Mouse (Mus musculus) hindbrain, embryonic 12.5 days (tissue): ENCODE measurements around the gene Ccdc60. TPM values are rescaled to one million over a fixed set of nuclear protein-coding genes. Genes with fewer than 3 reads are reported as not detected.
"Not testable (repeated sequence)": the region's sequence is repeated elsewhere in the genome, so short reads cannot be mapped to it uniquely, and the experiment has no call there.

ENCODE experiments used
- ATAC-seq: fragments of 200-750 bp; cut with Nextera tagmentation; 2 replicates; pipeline ENCODE4 v1.8.0; 2017; ENCODE audit warnings: moderate TSS enrichment; ENCODE audit not compliant: low FRiP score
- H3K27ac ChIP-seq: fragments of 300-500 bp; sonication (generic); 2 replicates; pipeline ENCODE4 v1.5.1; 2016; ENCODE audit warnings: mild to moderate bottlenecking
- H3K27me3 ChIP-seq: fragments of 300-500 bp; sonication (generic); 2 replicates; pipeline ENCODE4 v1.6.1; 2016; ENCODE audit warnings: mild to moderate bottlenecking
- H3K36me3 ChIP-seq: fragments of 300-500 bp; sonication (generic); 2 replicates; pipeline ENCODE4 v1.6.1; 2016; ENCODE audit warnings: mild to moderate bottlenecking
- H3K4me1 ChIP-seq: fragments of 300-500 bp; sonication (generic); 2 replicates; pipeline ENCODE4 v1.6.1; 2016
- H3K4me2 ChIP-seq: fragments of 300-500 bp; sonication (generic); replicated peaks from 2 replicates; pipeline ENCODE4 v1.6.1; 2016; ENCODE audit warnings: mild to moderate bottlenecking
- H3K4me3 ChIP-seq: fragments of 300-500 bp; sonication (generic); 2 replicates; pipeline ENCODE4 v1.5.1; 2016; ENCODE audit warnings: mild to moderate bottlenecking
- H3K9ac ChIP-seq: fragments of 300-500 bp; sonication (generic); 2 replicates; pipeline ENCODE4 v1.6.1; 2016; ENCODE audit warnings: mild to moderate bottlenecking, moderate library complexity
- H3K9me3 ChIP-seq: fragments of 300-500 bp; sonication (generic); replicated peaks from 2 replicates; pipeline ENCODE4 v1.6.1; 2016; ENCODE audit warnings: mild to moderate bottlenecking
- WGBS: fragments of 180-500 bp; shearing (Covaris S2); methylation state at CpG from one replicate; pipeline ENCODE4 v1.1.7; 2016; 5-methylcytosine and 5-hydroxymethylcytosine counted together
- polyA plus RNA-seq: library from polyadenylated mRNA; unstranded; fragments of >200 nt; fragmentation: Nextera tagmentation; extraction: Ambion mirVana; gene quantifications from 2 replicates; pipeline ENCODE4 v1.2.1, GENCODE M21; 2016

Ccdc60 gene
- polyA plus RNA-seq, result 2.4 and 2.8 TPM in 2 replicates

DNA sequence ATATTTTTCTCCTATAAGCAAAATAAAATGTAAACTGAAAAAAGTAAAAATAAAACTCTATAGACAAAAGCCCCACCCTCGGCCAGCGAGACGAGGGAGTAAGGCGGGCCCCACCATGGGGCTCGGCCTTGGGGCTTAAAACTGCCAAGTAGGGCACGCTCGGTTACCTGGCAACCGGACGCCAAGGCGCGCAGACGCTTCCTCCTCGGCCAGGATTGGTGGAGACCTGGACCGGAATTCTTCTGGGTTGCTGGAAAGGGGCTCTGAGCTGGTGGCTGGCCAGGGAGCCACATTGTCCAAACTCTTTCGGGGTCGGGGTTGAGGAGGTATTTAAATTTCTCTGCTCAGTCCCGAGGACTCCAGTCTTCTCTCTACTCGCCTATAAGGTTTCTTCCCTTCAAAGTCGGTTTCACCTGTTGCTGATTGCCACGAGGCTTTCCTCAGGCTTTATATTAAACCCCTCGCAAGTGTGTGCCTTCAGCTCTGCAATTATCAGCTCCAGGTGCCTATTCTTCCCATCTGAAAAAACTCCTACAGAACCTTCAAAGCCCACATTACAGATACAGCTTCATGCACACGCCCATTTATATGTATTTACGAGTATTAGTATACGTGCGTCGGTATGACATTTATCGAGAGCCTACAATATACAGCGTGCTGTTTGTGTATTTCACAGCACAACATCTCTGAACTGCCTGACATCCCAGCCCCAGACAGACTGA, at the start of gene Ccdc60:
Gene Ccdc60 (minus strand): TSS at position 137 of the 722 bp plus-strand sequence.
- ATAC-seq, result peak; percentile 64
- H3K4me2 ChIP-seq, result peak within 1 kb of the TSS; percentile 44
- no peaks in the 10 kb centered on the region for H3K36me3 ChIP-seq
- H3K9me3 ChIP-seq, result no peaks in the 10 kb centered on the region
- H3K27ac ChIP-seq, result peak within 1 kb of the TSS; percentile 46; the same call in 1 of the 2 replicates
- H3K27me3 ChIP-seq, result no peaks in the 10 kb centered on the region; the same call in 1 of the 2 replicates
- peaks cover 29% of the 10 kb centered on the region for H3K4me1 ChIP-seq
- no peak within 1 kb of the TSS for H3K9ac ChIP-seq
- H3K4me3 ChIP-seq, result 0 out of 2 replicates have a peak within 1 kb of the TSS, but pooled peaks have one; percentile 1
- whole genome bisulfite sequencing, result 6% methylated on average over 28 of the region's 28 CpGs

DNA sequence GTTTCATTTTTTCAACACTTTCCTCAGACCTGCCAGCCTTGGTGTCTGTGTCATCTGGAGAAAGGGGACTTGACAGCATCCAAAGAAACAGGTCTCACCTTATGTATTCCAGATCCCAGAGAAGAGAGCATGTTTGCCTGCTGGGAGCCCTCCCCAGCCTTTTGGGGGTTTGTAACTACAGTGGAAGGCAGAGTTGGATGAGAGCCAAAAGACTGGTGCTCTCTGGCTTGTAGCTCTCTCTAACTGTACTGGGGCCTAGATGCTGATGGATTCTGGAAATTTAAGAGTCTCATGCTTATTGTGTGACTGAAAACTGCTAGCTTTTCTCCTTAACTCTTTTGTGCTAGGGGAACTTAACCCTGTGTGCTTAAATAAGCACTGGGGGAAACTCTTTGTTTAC, 47.4 kb upstream of the Ccdc60 start:
- no peak for ATAC-seq
- no peak overlapping the region for H3K9ac ChIP-seq
- H3K4me3 ChIP-seq, result no peak overlapping the region
- no peaks in the 10 kb centered on the region for H3K27me3 ChIP-seq
- H3K4me2 ChIP-seq, result no peak overlapping the region
- peaks cover 3% of the 10 kb centered on the region; the same call in 1 of the 2 replicates for H3K9me3 ChIP-seq
- no peak overlapping the region for H3K27ac ChIP-seq
- H3K36me3 ChIP-seq, result no peaks in the 10 kb centered on the region
- H3K4me1 ChIP-seq, result peaks cover 4% of the 10 kb centered on the region; the same call in 1 of the 2 replicates

DNA sequence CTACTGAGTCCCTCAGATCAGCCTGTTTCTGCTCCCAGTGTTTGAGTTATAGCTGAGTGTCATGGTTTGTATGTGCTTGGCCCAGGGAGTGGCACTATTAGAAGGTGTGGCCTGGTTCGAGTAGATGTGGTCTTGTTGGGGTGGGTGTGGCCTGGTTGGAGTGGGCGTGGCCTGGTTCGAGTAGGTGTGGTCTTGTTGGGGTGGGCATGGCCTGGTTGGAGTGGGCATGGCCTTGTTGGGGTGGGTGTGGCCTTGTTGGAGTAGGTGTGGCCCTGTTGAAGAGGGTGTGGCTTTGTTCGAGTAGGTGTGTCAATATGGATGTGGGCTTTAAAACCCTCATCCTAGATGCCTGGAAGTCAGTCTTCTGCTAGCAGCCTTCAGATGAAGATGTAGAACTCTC, 40.1 kb upstream of the Ccdc60 start:
- H3K4me3 ChIP-seq, result no peak overlapping the region
- no peaks in the 10 kb centered on the region for H3K36me3 ChIP-seq
- H3K4me2 ChIP-seq, result no peak overlapping the region
- H3K4me1 ChIP-seq, result peaks cover 9% of the 10 kb centered on the region
- WGBS, result 94% methylated on average over 4 of the region's 4 CpGs
- ATAC-seq, result no peak
- no peak overlapping the region for H3K27ac ChIP-seq
- H3K27me3 ChIP-seq, result peaks cover 4% of the 10 kb centered on the region; the same call in 1 of the 2 replicates
- H3K9ac ChIP-seq, result no peak overlapping the region
- peaks cover 3% of the 10 kb centered on the region; the same call in 1 of the 2 replicates for H3K9me3 ChIP-seq

DNA sequence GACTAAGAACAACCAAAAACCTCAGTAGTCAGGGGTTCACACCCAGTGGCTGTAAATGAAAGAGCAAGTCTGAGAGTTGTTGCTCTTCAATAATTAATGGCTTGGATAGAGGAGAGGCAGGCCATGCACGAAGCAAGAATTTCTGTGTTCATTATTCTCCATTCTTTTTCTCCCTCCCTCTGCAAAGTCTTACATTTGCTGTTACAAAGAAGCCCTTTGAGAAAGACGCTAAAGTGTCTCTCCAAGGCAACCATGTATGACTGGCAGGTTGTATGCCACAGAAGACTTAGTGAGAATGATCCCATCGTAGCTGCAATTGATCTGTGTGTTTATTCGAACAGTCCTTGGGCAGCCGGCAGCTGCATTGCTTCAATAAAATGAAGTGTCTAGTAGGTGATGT, 34.6 kb upstream of the Ccdc60 start:
- no peaks in the 10 kb centered on the region for H3K9me3 ChIP-seq
- H3K27ac ChIP-seq, result peak overlapping the region; percentile 83; the same call in 1 of the 2 replicates
- peaks cover 27% of the 10 kb centered on the region for H3K4me1 ChIP-seq
- peaks cover 11% of the 10 kb centered on the region; the same call in 1 of the 2 replicates for H3K27me3 ChIP-seq
- no peak overlapping the region for H3K4me3 ChIP-seq
- H3K36me3 ChIP-seq, result no peaks in the 10 kb centered on the region
- 21% methylated on average over 5 of the region's 5 CpGs for WGBS
- H3K4me2 ChIP-seq, result no peak overlapping the region
- no peak for ATAC-seq
- H3K9ac ChIP-seq, result no peak overlapping the region

DNA sequence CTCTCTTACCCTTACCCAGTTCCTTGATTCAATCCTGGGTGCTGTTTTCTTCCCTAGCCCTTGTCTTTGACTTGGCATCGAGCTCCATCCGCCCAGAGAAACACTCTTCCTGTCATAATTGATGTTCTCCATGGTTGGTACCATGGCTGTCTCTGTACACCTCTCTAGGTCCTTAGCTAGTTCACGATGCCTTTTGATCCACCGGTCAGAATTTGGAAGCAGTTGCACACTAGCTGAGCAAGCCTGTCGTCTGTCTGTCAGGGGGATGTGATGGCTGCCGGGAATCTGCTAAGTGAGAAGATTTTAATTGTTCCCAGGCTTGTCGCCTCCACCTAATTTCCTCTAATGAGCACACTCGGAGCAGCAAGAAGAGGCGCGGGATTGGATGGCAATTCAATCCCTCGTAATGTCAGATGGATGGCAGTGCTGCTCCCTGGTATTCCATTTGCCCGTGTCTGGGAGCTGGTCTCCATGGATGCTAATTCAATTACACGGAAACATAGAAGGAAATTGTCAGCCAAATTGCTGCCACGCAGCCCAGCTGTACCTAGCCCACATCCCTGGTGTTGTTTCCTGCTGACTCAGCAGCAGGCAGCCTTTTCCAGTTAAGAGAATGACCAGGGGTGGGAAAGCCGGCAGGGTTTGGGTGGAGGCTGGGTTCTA, 33.7 kb upstream of the Ccdc60 start:
- Histone ChIP-seq H3K9ac (no peak overlapping the region), H3K27ac (peak overlapping the region; percentile 83), H3K36me3 (no peaks in the 10 kb centered on the region), H3K4me3 (no peak overlapping the region), H3K4me2 (peak overlapping the region; percentile 37), H3K27me3 (peaks cover 11% of the 10 kb centered on the region; the same call in 1 of the 2 replicates), H3K9me3 (no peaks in the 10 kb centered on the region), H3K4me1 (peaks cover 27% of the 10 kb centered on the region)
- peak; percentile 87 for ATAC-seq
- 20% methylated on average over 15 of the region's 15 CpGs for WGBS

DNA sequence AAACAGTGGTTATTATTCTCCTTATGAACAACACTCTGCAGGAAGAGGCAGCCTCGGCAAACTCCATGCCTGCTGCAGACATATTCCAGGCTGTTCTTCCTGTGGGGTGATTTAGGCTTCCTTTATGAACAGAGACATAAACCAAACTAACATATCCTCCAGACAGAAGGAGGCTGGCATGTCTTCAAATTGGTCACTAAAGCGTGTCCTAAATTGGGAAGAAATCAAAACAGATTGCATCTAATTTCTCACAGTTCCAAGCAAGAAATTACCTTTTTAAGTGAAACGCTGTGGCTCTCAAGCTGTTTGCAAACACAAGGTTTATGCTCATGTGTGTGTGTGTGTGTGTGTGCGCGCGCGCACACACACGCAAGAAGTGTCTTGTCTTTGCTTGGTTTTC, 24.9 kb upstream of the Ccdc60 start:
- WGBS, result 86% methylated on average over 8 of the region's 8 CpGs
- peaks cover 11% of the 10 kb centered on the region; the same call in 1 of the 2 replicates for H3K4me1 ChIP-seq
- no peak overlapping the region for H3K4me3 ChIP-seq
- H3K9ac ChIP-seq, result no peak overlapping the region
- H3K27ac ChIP-seq, result no peak overlapping the region
- H3K27me3 ChIP-seq, result peaks cover 5% of the 10 kb centered on the region; the same call in 1 of the 2 replicates
- H3K4me2 ChIP-seq, result no peak overlapping the region
- ATAC-seq, result no peak
- H3K9me3 ChIP-seq, result no peaks in the 10 kb centered on the region
- no peaks in the 10 kb centered on the region for H3K36me3 ChIP-seq

DNA sequence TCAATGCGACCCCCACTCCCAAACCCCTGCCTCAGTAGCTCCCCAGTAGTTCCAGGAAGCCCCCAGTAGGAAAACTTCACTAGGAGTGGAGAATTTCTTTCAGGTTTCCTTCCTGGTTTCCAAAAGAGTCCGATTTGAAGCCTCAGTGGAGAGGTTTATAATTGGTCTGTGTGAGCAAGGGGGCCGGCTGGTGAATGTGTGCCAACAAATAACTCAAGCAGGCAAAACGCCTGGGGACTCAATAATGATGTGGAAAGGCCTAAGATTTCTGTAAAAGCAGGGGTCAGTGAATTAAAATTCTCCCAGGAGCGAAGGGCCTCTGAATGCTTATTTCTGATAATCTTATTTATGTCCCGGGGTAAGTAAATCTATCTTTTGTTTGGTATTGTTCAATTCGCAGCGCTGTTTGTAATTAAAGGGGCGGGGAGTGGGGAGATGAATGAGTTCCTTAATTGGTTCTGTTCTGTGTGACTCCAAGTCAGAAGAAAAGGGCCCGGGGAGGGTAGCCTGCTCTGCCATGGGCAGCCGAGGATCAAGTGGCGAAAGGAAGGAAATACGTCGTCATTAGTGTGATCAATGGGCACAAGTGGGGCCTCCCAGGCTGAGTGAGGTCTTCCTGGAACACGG, 23.4 kb upstream of the Ccdc60 start:
- peak; percentile 61; the same call in 1 of the 2 replicates for ATAC-seq
- H3K27me3 ChIP-seq, result peaks cover 5% of the 10 kb centered on the region; the same call in 1 of the 2 replicates
- H3K27ac ChIP-seq, result peak overlapping the region; percentile 70
- no peak overlapping the region for H3K4me3 ChIP-seq
- WGBS, result 33% methylated on average over 15 of the region's 15 CpGs
- no peak overlapping the region for H3K9ac ChIP-seq
- peaks cover 11% of the 10 kb centered on the region; the same call in 1 of the 2 replicates for H3K4me1 ChIP-seq
- no peaks in the 10 kb centered on the region for H3K36me3 ChIP-seq
- no peaks in the 10 kb centered on the region for H3K9me3 ChIP-seq
- H3K4me2 ChIP-seq, result peak overlapping the region; percentile 35

DNA sequence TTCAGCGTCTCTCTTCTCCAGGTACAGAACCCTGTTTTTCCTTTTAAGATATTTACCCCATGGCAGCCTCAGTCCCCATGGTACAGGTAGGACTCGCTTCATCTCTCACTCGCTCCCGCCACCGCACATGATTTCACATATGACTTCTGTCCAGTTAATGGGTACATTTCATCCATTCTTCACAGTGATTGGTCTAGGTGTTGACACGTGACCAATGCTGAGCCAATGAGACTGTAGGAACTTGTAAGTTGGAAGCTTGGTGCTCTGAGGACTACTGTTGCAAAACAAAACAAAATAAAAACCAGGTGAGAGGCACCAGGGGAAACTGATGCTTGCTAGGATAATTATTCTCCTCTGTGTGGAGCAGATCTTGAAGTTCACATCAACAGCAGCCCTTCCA, 22.9 kb upstream of the Ccdc60 start:
- 94% methylated on average over 6 of the region's 6 CpGs for WGBS
- H3K4me1 ChIP-seq, result peaks cover 11% of the 10 kb centered on the region; the same call in 1 of the 2 replicates
- no peak overlapping the region for H3K4me3 ChIP-seq
- H3K27ac ChIP-seq, result peak overlapping the region; percentile 70
- H3K9ac ChIP-seq, result no peak overlapping the region
- no peak overlapping the region for H3K4me2 ChIP-seq
- no peaks in the 10 kb centered on the region for H3K36me3 ChIP-seq
- no peaks in the 10 kb centered on the region for H3K9me3 ChIP-seq
- no peak for ATAC-seq
- peaks cover 5% of the 10 kb centered on the region; the same call in 1 of the 2 replicates for H3K27me3 ChIP-seq

DNA sequence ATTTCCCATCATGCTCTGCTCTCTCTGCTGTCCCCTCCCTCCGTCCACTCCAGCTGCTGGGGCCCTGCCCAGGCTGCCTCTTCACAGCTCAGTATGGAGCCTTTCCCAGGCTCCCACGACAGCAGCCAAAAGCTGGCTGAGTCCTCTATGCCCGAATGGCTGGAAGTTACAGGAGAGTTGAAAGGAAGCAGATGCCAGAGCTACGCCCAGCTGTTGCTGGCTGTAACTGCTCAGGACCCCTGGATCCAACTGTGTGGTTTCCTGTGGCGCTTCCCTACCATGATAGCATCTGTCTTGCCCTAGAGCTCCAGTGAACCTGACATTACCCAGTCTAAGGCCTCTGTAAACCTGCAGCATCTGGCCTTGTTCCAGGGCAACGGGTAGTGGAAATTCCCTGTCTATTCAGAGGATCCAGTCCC, 20.6 kb upstream of the Ccdc60 start:
- Histone ChIP-seq H3K27me3 (peaks cover 1% of the 10 kb centered on the region; the same call in 1 of the 2 replicates), H3K9me3 (no peaks in the 10 kb centered on the region), H3K4me3 (no peak overlapping the region), H3K4me2 (no peak overlapping the region), H3K4me1 (peaks cover 11% of the 10 kb centered on the region; the same call in 1 of the 2 replicates), H3K9ac (no peak overlapping the region), H3K36me3 (no peaks in the 10 kb centered on the region), H3K27ac (no peak overlapping the region)
- no peak for ATAC-seq
- WGBS, result 41% methylated on average over 6 of the region's 6 CpGs

DNA sequence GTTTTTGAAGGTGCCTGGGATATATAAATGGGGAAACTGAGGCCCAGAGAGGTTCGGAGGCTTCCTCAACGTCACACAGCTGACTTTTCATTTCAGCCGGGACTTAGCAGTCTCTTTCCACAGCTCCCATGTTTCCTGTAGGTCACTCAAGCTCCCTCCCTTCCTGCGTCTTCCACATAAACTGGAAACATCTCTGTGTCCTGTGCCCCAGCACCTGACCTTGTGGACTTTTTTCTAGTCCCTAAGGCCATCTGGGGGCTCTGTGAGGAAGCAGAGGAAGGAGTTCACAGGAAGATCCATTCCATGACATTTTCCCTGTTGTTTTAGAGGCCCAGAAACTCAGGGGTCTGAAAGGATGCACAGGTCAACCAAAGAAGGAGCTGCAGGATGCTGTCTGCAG, 16.8 kb upstream of the Ccdc60 start:
- no peak overlapping the region for H3K9ac ChIP-seq
- no peak for ATAC-seq
- no peaks in the 10 kb centered on the region for H3K9me3 ChIP-seq
- no peak overlapping the region for H3K4me3 ChIP-seq
- WGBS, result 81% methylated on average over 4 of the region's 4 CpGs
- H3K27ac ChIP-seq, result no peak overlapping the region
- H3K36me3 ChIP-seq, result no peaks in the 10 kb centered on the region
- H3K27me3 ChIP-seq, result no peaks in the 10 kb centered on the region
- peaks cover 5% of the 10 kb centered on the region; the same call in 1 of the 2 replicates for H3K4me1 ChIP-seq
- H3K4me2 ChIP-seq, result no peak overlapping the region

DNA sequence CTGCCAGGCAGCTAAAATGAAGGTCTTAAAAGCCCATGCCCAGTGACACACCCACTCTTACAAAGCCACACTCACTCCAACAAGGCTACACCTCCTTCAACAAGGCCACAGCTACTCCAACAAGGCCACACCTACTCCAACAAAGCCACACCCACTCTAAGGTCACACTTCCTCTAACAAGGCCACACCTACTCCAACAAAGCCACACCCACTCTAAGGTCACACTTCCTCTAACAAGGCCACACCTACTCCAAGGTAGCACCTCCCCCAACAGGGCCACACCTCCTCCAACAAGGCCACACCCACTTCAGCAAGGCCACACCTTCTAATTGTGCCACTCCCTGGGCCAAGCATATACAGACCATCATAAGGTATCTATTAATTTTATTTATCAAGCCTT, 16.4 kb upstream of the Ccdc60 start:
- H3K4me3 ChIP-seq, H3K4me2 ChIP-seq, H3K4me1 ChIP-seq, H3K36me3 ChIP-seq, H3K9me3 ChIP-seq, H3K27ac ChIP-seq, ATAC-seq, H3K9ac ChIP-seq, H3K27me3 ChIP-seq: not testable (repeated sequence)

DNA sequence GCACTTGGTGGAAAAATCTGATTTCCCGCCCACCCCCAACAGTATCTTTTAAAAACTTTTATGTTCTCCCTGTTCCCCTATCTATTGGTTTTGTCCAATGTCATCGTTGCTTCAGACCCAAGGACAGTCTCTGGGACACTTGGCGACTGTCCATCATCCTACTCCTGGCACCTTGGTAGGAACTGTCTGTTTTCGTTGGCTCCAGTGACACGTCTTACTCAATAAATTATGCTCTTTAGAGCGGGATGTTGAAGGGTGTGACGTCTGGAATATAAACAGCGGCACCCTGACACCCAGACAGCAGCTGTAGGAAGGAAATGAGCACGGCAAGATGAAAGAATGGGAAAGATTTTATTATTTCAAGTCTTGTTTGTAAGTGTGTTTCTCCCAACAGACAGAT, 12.2 kb upstream of the Ccdc60 start:
- 72% methylated on average over 9 of the region's 9 CpGs for WGBS
- H3K27ac ChIP-seq, result no peak overlapping the region
- H3K9ac ChIP-seq, result no peak overlapping the region
- no peaks in the 10 kb centered on the region for H3K27me3 ChIP-seq
- H3K4me1 ChIP-seq, result no peaks in the 10 kb centered on the region
- H3K4me3 ChIP-seq, result no peak overlapping the region
- ATAC-seq, result no peak
- H3K4me2 ChIP-seq, result no peak overlapping the region
- H3K9me3 ChIP-seq, result no peaks in the 10 kb centered on the region; the same call in 1 of the 2 replicates
- no peaks in the 10 kb centered on the region for H3K36me3 ChIP-seq
